Mouse (Mus musculus) ovary, adult 2 months (tissue): ENCODE results near the gene Twist2. TPM values are rescaled to one million over a fixed set of nuclear protein-coding genes. Genes with fewer than 3 reads are reported as not detected.

Experiments used
- polyA plus RNA-seq: library from polyadenylated mRNA; depleted of rRNA; stranded (reverse); fragments of >200 nt; gene quantifications from 2 replicates; pipeline ENCODE4 v1.2.3, GENCODE M21; 2012; rRNA removed

Gene Twist2
- 51.3 and 68.3 TPM in 2 replicates for polyA plus RNA-seq

GRCm38 (mm10) chr1:91800967-91801843 is at the start of gene Twist2:
Gene Twist2, plus strand, starts transcription at chr1:91801461.

